Comparison of ENCODE assay signal across 17 mouse cellular contexts in the genomic region with DNA sequence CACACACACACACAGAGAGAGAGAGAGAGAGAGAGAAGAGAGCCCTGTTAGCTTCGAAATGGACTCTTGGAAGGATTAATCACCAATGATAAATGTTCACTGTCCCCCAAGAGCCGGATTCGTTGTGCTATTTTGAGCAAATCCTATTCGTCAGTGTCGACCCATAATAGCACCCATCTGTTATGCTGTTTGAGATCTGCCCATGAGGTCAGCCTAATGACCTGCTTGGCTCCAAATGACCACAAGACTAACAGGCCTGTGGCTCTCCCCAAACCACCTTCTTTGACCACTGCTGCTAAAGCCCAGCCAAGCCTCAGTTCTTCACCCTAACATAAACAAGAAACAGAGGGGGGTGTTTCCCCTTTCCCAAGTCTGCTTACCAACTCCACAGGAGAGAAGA. TPM values are rescaled to one million over a fixed set of nuclear protein-coding genes. Genes with fewer than 3 reads are reported as not detected.
A peak's percentile ranks its signal among the peaks of the same experiment; 100 is the strongest.
DNase-seq lines count a peak whose midpoint lies in the region; TF ChIP-seq lines count a peak whose summit lies in the region.
"Had no signal": no experiment of that assay in that cellular context is flagged by ENCODE, and none has a peak within 500 bp of the region (broad histone marks: within the 10 kb centered on the region; RNA-seq: fewer than 3 reads in every experiment).

No protein-coding gene starts in this region.

- no peaks in the 10 kb centered on the region for H3K27me3 ChIP-seq in kidney, adult 2 months (replicated peaks; ENCODE audit: control insufficient read depth, insufficient read depth, low read length)
- H3K27me3 ChIP-seq: CH12.LX had no signal

- no peak for TF ChIP-seq POLR2A in kidney, adult 2 months (IDR thresholded peaks at IDR 0.05; ENCODE audit: low read depth, low read length)

- no peak overlapping the region for H3K27ac ChIP-seq in kidney, adult 2 months (ENCODE audit: insufficient read depth, low read depth, low read length)
- H3K27ac ChIP-seq: liver, embryonic 14.5 days; stomach, postnatal 0 days had no signal

- 47% methylated on average over 5 of the region's 5 CpGs for WGBS in kidney, adult 2 months

- peak; percentile 10 for DNase-seq in kidney, adult 2 months
- DNase-seq in kidney, adult 11 months = no peak
- DNase-seq in Muller cell, postnatal 12 days (ENCODE audit: inconsistent ontology term) = peak; percentile 1
- DNase-seq in cerebellum, adult 8-10 months = peak; percentile 37
- peak; percentile 5 for DNase-seq in fibroblast of lung, adult 2 months (ENCODE audit: low read depth)
- no peak for DNase-seq in urinary bladder, postnatal 4 days (ENCODE audit: low spot score in 2 of 2)
- no peak for DNase-seq in left cerebral cortex, adult 8-10 months (ENCODE audit: low spot score in 2 of 2)
- DNase-seq in layer of hippocampus, postnatal 36 days = no peak
- DNase-seq: heart, postnatal 4 days; lung, postnatal 36 days had no signal

- H3K4me1 ChIP-seq in kidney, adult 2 months (ENCODE audit: control insufficient read depth, insufficient read depth, low read length) = no peaks in the 10 kb centered on the region

- no peaks in the 10 kb centered on the region for H3K36me3 ChIP-seq in kidney, adult 2 months (ENCODE audit: control insufficient read depth, insufficient read depth, low read length)

- H3K4me3 ChIP-seq in kidney, adult 2 months (ENCODE audit: insufficient read depth, low read depth, low read length) = no peak overlapping the region

- no peak for TF ChIP-seq CTCF in kidney, adult 2 months (conservative IDR thresholded peaks at IDR 0.05; ENCODE audit: insufficient read depth, insufficient read length, low read depth, low read length)

RNA-seq across cellular contexts. Expression of a gene that starts 23.2 kb away (rescaled TPM):
- not detected in 2 replicates for polyA plus RNA-seq in kidney, adult 2 months (2012; rRNA removed)
- not detected for total RNA-seq in left cerebral cortex, adult 8-10 months (2022)
- not detected for total RNA-seq in layer of hippocampus, postnatal 36 days (2021)
- total RNA-seq: CH12.LX; granulocyte monocyte progenitor cell, adult 5-6 weeks; heart, postnatal 4 days; layer of hippocampus, adult 18-20 months; left cerebral cortex, postnatal 36 days had no signal
- polyA plus RNA-seq: liver, embryonic 14.5 days; stomach, postnatal 0 days had no signal

RNA-seq across cellular contexts. Expression of a gene that starts 43.4 kb away (rescaled TPM):
- not detected in 2 replicates for polyA plus RNA-seq in kidney, adult 2 months (2012; rRNA removed)
- total RNA-seq in left cerebral cortex, adult 8-10 months (2022) = not detected
- not detected for total RNA-seq in layer of hippocampus, postnatal 36 days (2021)
- total RNA-seq: CH12.LX; granulocyte monocyte progenitor cell, adult 5-6 weeks; heart, postnatal 4 days; layer of hippocampus, adult 18-20 months; left cerebral cortex, postnatal 36 days had no signal
- polyA plus RNA-seq: brain, embryonic 14.5 days; liver, embryonic 14.5 days; stomach, postnatal 0 days had no signal

Comparison
In these comparisons a context has a peak if more than half of its experiments do, and no peak if none do; other contexts are left out.
1. DNase-seq: peak in kidney, adult 2 months (single experiment), Muller cell, postnatal 12 days (single experiment), cerebellum, adult 8-10 months (single experiment) and fibroblast of lung, adult 2 months (single experiment); none in kidney, adult 11 months (single experiment), urinary bladder, postnatal 4 days (0 of 2), left cerebral cortex, adult 8-10 months (0 of 2) and layer of hippocampus, postnatal 36 days (0 of 2).